Mouse (Mus musculus) heart, adult 2 months (tissue): Measurements from ENCODE around the gene Nbeal2.

Source experiments
- CTCF ChIP-seq: fragments of 200-600 bp; IDR thresholded peaks from 2 replicates; pipeline ENCODE4 v1.8.1; 2022; ENCODE audit warnings: antibody characterized with exemption, mild to moderate bottlenecking, moderate library complexity
- EP300 ChIP-seq: fragments of 200-500 bp; IDR thresholded peaks from 2 replicates; pipeline ENCODE4 v1.6.1; 2011; ENCODE audit warnings: low read depth, low read length, control low read depth; ENCODE audit not compliant: insufficient read depth
- POLR2A ChIP-seq: fragments of 200-500 bp; IDR thresholded peaks from 2 replicates; pipeline ENCODE4 v1.6.1; 2011; ENCODE audit warnings: mild to moderate bottlenecking, low read depth, low read length, control low read depth; ENCODE audit not compliant: insufficient read depth

DNA sequence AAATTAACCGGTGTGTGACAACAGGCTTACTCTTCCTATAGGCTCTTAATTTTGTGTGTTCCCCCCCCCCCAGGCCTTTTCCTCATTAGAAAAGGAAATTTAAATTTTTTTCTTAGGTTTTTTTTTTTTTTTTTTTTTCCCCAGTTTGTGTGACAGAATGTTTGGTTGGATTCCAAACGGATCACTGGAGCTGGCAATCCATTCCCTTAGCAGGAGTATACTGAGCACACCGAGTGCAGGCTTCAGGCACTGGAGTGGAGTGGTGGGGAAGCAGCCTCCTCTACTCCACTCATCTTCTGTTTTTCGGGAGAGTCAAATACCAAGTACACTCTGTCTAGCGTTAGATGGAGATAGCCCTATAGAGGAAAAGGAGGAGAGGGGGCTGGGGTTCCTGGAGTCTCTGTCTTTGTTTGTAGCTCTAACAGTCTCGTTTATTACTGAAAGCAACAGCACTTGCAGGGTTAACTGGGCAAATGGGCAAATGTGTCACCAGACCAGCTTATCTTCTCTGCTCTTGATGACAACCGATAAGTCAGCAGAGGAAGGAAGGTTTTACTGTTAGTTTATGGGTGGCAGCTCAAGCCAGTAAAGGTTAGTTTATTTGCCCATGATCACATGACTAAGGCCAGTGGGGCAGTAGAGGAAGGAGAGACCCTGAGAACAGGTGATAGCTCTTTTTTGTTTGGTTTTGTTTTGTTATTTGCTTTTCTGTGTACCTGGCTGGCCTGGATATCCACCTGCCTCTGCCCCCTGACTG, 7.1 kb upstream of the Nbeal2 start:
- TF ChIP-seq POLR2A (no peak), CTCF (no peak), EP300 (no peak)
